Mouse (Mus musculus) MEL (cell line): ENCODE data around the gene Upk1b. TPM values are rescaled to one million over a fixed set of nuclear protein-coding genes. Genes with fewer than 3 reads are reported as not detected.

Experiments used
- DNase-seq: peaks from one replicate; pipeline ENCODE4 v3.0.0; 2011; ENCODE audit warnings: low read depth, low spot score
- H3K27ac ChIP-seq: 2 replicates; pipeline ENCODE4 v1.5.1; 2012; ENCODE audit warnings: low read depth, mild to moderate bottlenecking, control low read depth, low read length, moderate library complexity; ENCODE audit not compliant: control insufficient read depth
- H3K27me3 ChIP-seq, 2 experiments: fragments of 150-350 bp in 1 of 2; sonication (generic) in 1 of 2; 2 replicates each; pipeline ENCODE4 v1.6.1; 2012; ENCODE audit warnings: low read length in 2 of 2, mild to moderate bottlenecking in 2 of 2, improper control_type of control experiment in 1 of 2, moderate library complexity in 1 of 2; ENCODE audit not compliant: insufficient read depth in 2 of 2, control insufficient read depth in 1 of 2
- H3K36me3 ChIP-seq, 2 experiments: 2 replicates each; pipeline ENCODE4 v1.6.1; 2012 to 2014; ENCODE audit warnings: low read length in 2 of 2, improper control_type of control experiment in 1 of 2, inconsistent platforms in 1 of 2, mild to moderate bottlenecking in 1 of 2; ENCODE audit not compliant: insufficient read depth in 2 of 2, control insufficient read depth in 1 of 2
- H3K4me1 ChIP-seq, 2 experiments: fragments of 150-350 bp in 1 of 2; sonication (generic) in 1 of 2; 2 replicates each; pipeline ENCODE4 v1.6.1; 2012; ENCODE audit warnings: low read length in 2 of 2, improper control_type of control experiment in 1 of 2, mild to moderate bottlenecking in 1 of 2; ENCODE audit not compliant: insufficient read depth in 2 of 2, control insufficient read depth in 1 of 2
- H3K4me3 ChIP-seq, 2 experiments: fragments of 150-350 bp in 1 of 2; sonication (generic) in 1 of 2; 2 replicates each; pipeline ENCODE4 v1.5.1; 2012; ENCODE audit warnings: low read depth in 2 of 2, low read length in 2 of 2, mild to moderate bottlenecking in 2 of 2, moderate library complexity in 2 of 2, control low read depth in 1 of 2, improper control_type of control experiment in 1 of 2; ENCODE audit not compliant: control insufficient read depth in 1 of 2, insufficient read depth in 1 of 2
- H3K79me2 ChIP-seq: 2 replicates; pipeline ENCODE4 v1.6.1; 2012; ENCODE audit warnings: mild to moderate bottlenecking, low read length, moderate library complexity; ENCODE audit not compliant: control insufficient read depth, poor library complexity, insufficient read depth
- H3K9ac ChIP-seq: 2 replicates; pipeline ENCODE4 v1.6.1; 2012; ENCODE audit warnings: low read depth, mild to moderate bottlenecking, control low read depth, low read length, moderate library complexity; ENCODE audit not compliant: control insufficient read depth, poor library complexity, severe bottlenecking
- H3K9me3 ChIP-seq: fragments of 150-350 bp; sonication (generic); replicated peaks from 2 replicates; pipeline ENCODE4 v1.6.1; 2012; ENCODE audit warnings: mild to moderate bottlenecking, low read length, improper control_type of control experiment, moderate library complexity; ENCODE audit not compliant: insufficient read depth
- CTCF ChIP-seq, 3 experiments: IDR thresholded peaks in 2 of 3; conservative IDR thresholded peaks in 1 of 3; 2 replicates each; pipeline ENCODE4 v1.5.1; 2011 to 2012; ENCODE audit warnings: low read length in 3 of 3, low read depth in 2 of 3, mild to moderate bottlenecking in 2 of 3, improper control_type of control experiment in 1 of 3, inconsistent platforms in 1 of 3, mixed read lengths in 1 of 3, moderate library complexity in 1 of 3; ENCODE audit not compliant: control insufficient read depth in 1 of 3, insufficient read depth in 1 of 3, poor library complexity in 1 of 3, severe bottlenecking in 1 of 3
- ELF1 ChIP-seq: IDR thresholded peaks from 2 replicates; pipeline ENCODE4 v1.6.1; 2014; ENCODE audit warnings: low read depth, mild to moderate bottlenecking, inconsistent platforms, low read length, improper control_type of control experiment, moderate library complexity
- EP300 ChIP-seq, 2 experiments: IDR thresholded peaks; 2 replicates each; pipeline ENCODE4 v1.6.1; 2011; ENCODE audit warnings: improper control_type of control experiment in 2 of 2, low read length in 2 of 2, low read depth in 1 of 2, mild to moderate bottlenecking in 1 of 2
- GABPA ChIP-seq: IDR thresholded peaks from 2 replicates; pipeline ENCODE4 v1.6.1; 2012; ENCODE audit warnings: low read depth, mild to moderate bottlenecking, inconsistent platforms, low read length, improper control_type of control experiment, moderate library complexity
- GATA1 ChIP-seq: IDR thresholded peaks from 2 replicates; pipeline ENCODE4 v1.6.1; 2011; ENCODE audit warnings: low read depth, low read length, improper control_type of control experiment
- HCFC1 ChIP-seq: IDR thresholded peaks from 2 replicates; pipeline ENCODE4 v1.6.1; 2012; ENCODE audit warnings: low read depth, mild to moderate bottlenecking, inconsistent platforms, low read length, improper control_type of control experiment, moderate library complexity
- KAT2A ChIP-seq: conservative IDR thresholded peaks from 2 replicates; pipeline ENCODE4 v1.6.1; 2012; ENCODE audit warnings: low read depth, low read length, improper control_type of control experiment, inconsistent platforms
- MAX ChIP-seq: IDR thresholded peaks from 2 replicates; pipeline ENCODE4 v1.6.1; 2011; ENCODE audit warnings: low read length, improper control_type of control experiment
- MEF2A ChIP-seq: IDR thresholded peaks from 2 replicates; pipeline ENCODE4 v1.6.1; 2014; ENCODE audit warnings: low read depth, mild to moderate bottlenecking, inconsistent platforms, low read length, improper control_type of control experiment; ENCODE audit not compliant: poor library complexity, insufficient replicate concordance, severe bottlenecking; ENCODE audit errors: extremely low read depth
- NRF1 ChIP-seq: IDR thresholded peaks from 2 replicates; pipeline ENCODE4 v1.6.1; 2014; ENCODE audit warnings: low read depth, mild to moderate bottlenecking, inconsistent platforms, low read length, improper control_type of control experiment, moderate library complexity; ENCODE audit not compliant: poor library complexity, insufficient read depth, severe bottlenecking
- POLR2A ChIP-seq, 2 experiments: IDR thresholded peaks; 2 replicates each; pipeline ENCODE4 v1.6.1; 2011 to 2012; ENCODE audit warnings: low read length in 2 of 2, mild to moderate bottlenecking in 2 of 2, control low read depth in 1 of 2, improper control_type of control experiment in 1 of 2, low read depth in 1 of 2, moderate library complexity in 1 of 2; ENCODE audit not compliant: control insufficient read depth in 1 of 2, insufficient read depth in 1 of 2, poor library complexity in 1 of 2
- POLR2AphosphoS5 ChIP-seq: IDR thresholded peaks from 2 replicates; pipeline ENCODE4 v1.6.1; 2012; ENCODE audit warnings: low read depth, borderline replicate concordance, mild to moderate bottlenecking, inconsistent platforms, low read length, moderate library complexity, mixed read lengths
- RCOR1 ChIP-seq: IDR thresholded peaks from 2 replicates; pipeline ENCODE4 v1.6.1; 2012; ENCODE audit warnings: low read depth, mild to moderate bottlenecking, inconsistent platforms, low read length, improper control_type of control experiment
- SMC3 ChIP-seq: IDR thresholded peaks from 2 replicates; pipeline ENCODE4 v1.6.1; 2011; ENCODE audit warnings: low read depth, low read length, improper control_type of control experiment
- TBP ChIP-seq: IDR thresholded peaks from 2 replicates; pipeline ENCODE4 v1.8.0; 2011; ENCODE audit warnings: low read depth, low read length, improper control_type of control experiment
- ZKSCAN1 ChIP-seq: IDR thresholded peaks from 2 replicates; pipeline ENCODE4 v1.6.1; 2012; ENCODE audit warnings: low read depth, mild to moderate bottlenecking, inconsistent platforms, low read length, improper control_type of control experiment, moderate library complexity
- ZMIZ1 ChIP-seq: IDR thresholded peaks from 2 replicates; pipeline ENCODE4 v1.6.1; 2012; ENCODE audit warnings: low read depth, mild to moderate bottlenecking, inconsistent platforms, low read length, improper control_type of control experiment, moderate library complexity
- ZNF384 ChIP-seq: IDR thresholded peaks from 2 replicates; pipeline ENCODE4 v1.6.1; 2012; ENCODE audit warnings: low read depth, mild to moderate bottlenecking, inconsistent platforms, low read length, improper control_type of control experiment
- polyA plus RNA-seq, 2 experiments: library from polyadenylated mRNA; stranded (reverse) in 1 of 2; unstranded in 1 of 2; fragments of >175 nt in 1 of 2; fragments of >200 nt in 1 of 2; gene quantifications; 2 replicates each; pipeline versions ENCODE4 v1.2.1 to v1.2.4; 2012; ENCODE audit warnings: low replicate concordance in 2 of 2, low read depth in 1 of 2; ENCODE audit not compliant: insufficient read length in 2 of 2, insufficient read depth in 1 of 2, missing spikeins in 1 of 2
- total RNA-seq: library from RNA; depleted of rRNA; stranded (reverse); fragments of 300-350 nt; gene quantifications from 2 replicates; pipeline ENCODE4 v1.2.3, GENCODE M21; 2012

Upk1b gene
- total and polyA plus RNA-seq, 3 experiments = not detected

- Histone ChIP-seq H3K79me2 (no peaks in the 10 kb centered on the region), H3K9ac (no peak overlapping the region), H3K4me1 (no peaks in the 10 kb centered on the region), H3K4me3 (no peak overlapping the region), H3K27me3 (no peaks in the 10 kb centered on the region; a peak in 2 of 4 replicates), H3K27ac (no peak overlapping the region), H3K36me3 (no peaks in the 10 kb centered on the region), H3K9me3 (no peaks in the 10 kb centered on the region)
- DNase-seq = no peak
- TF ChIP-seq ZKSCAN1 (no peak), GABPA (no peak), MEF2A (no peak), ELF1 (no peak), CTCF (IDR thresholded peaks at IDR 0.05 in 2 of 3, conservative IDR thresholded peaks at IDR 0.05 in 1 of 3; ENCODE audit: control insufficient read depth in 1 of 3, insufficient read depth in 1 of 3, low read depth in 2 of 3, low read length in 3 of 3, poor library complexity in 1 of 3, severe bottlenecking in 1 of 3) (no peak), GATA1 (no peak), HCFC1 (no peak), POLR2AphosphoS5 (no peak), TBP (no peak), POLR2A (IDR thresholded peaks at IDR 0.05; ENCODE audit: control insufficient read depth in 1 of 2, insufficient read depth in 1 of 2, low read depth in 1 of 2, low read length in 2 of 2, poor library complexity in 1 of 2) (no peak)
These were observed 38.2 kb downstream of the Upk1b start for GRCm38 (mm10) chr16:38761972-38762371.

GRCm38 (mm10) chr16:38760834-38761375 lies 39.2 kb downstream of the Upk1b start:
- Histone ChIP-seq H3K79me2 (no peaks in the 10 kb centered on the region), H3K36me3 (peaks cover 0 to 2% of the 10 kb centered on the region in 2 experiments; a peak in 1 of 4 replicates), H3K27me3 (no peaks in the 10 kb centered on the region; a peak in 1 of 4 replicates), H3K9ac (no peak overlapping the region), H3K27ac (no peak overlapping the region)
- no peak for DNase-seq
- TF ChIP-seq KAT2A (no peak), RCOR1 (no peak), MAX (no peak), NRF1 (no peak), SMC3 (no peak), ELF1 (no peak), EP300 (IDR thresholded peaks at IDR 0.05; ENCODE audit: low read depth in 1 of 2, low read length in 2 of 2) (no peak), ZMIZ1 (no peak), ZNF384 (no peak)
- TF ChIP-seq, all 39 proteins: peak for 0
- no peaks in the 10 kb centered on the region for H3K4me1 ChIP-seq
- no peaks in the 10 kb centered on the region for H3K9me3 ChIP-seq
- H3K4me3 ChIP-seq = no peak overlapping the region
